Mouse (Mus musculus): ENCODE data around the gene Hils1. TPM values are rescaled to one million over a fixed set of nuclear protein-coding genes. Genes with fewer than 3 reads are reported as not detected.

Hils1 gene
- polyA plus RNA-seq, 1 experiment from 2014 or later, result not detected

DNA sequence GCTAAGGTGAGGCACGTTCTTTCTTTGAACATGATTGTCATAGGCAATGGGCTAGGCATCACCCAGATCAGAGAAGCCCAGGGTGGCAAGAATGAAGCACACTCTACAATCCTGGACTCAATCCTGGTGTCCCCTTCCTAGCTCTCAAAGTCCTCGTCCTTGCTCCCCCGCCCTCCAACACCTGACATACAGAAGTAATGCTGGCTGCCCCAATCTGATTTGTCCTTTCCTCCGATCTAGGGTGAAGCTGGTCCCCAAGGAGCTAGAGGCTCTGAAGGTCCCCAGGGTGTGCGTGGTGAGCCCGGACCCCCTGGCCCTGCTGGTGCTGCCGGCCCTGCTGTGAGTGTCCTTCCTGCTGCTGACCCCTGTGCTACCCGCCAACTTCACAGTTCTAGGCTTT is 25.6 kb upstream of the Hils1 start:
- no peak overlapping the region for H3K9ac ChIP-seq (ENCODE audit: low read depth, low read length)
- ATAC-seq (replicated peaks; ENCODE audit: low FRiP score), result no peak
- H3K4me3 ChIP-seq (ENCODE audit: low read depth, low read length), result no peak overlapping the region
- no peak overlapping the region for H3K4me2 ChIP-seq
- H3K9me3 ChIP-seq (ENCODE audit: control insufficient read depth, low read length), result no peaks in the 10 kb centered on the region
- H3K27me3 ChIP-seq (replicated peaks; ENCODE audit: control insufficient read depth, insufficient read depth, low read length), result peaks cover 45% of the 10 kb centered on the region
- no peak for DNase-seq (ENCODE audit: low spot score)
- peaks cover 4% of the 10 kb centered on the region for H3K4me1 ChIP-seq (replicated peaks; ENCODE audit: control insufficient read depth, insufficient read depth, low read length)
- no peak overlapping the region for H3K27ac ChIP-seq (ENCODE audit: low read depth, low read length)
- 69% methylated on average over 8 of the region's 8 CpGs for WGBS
- H3K36me3 ChIP-seq (ENCODE audit: control insufficient read depth, insufficient read depth, low read length), result peaks cover 2% of the 10 kb centered on the region; the same call in 1 of the 2 replicates

DNA sequence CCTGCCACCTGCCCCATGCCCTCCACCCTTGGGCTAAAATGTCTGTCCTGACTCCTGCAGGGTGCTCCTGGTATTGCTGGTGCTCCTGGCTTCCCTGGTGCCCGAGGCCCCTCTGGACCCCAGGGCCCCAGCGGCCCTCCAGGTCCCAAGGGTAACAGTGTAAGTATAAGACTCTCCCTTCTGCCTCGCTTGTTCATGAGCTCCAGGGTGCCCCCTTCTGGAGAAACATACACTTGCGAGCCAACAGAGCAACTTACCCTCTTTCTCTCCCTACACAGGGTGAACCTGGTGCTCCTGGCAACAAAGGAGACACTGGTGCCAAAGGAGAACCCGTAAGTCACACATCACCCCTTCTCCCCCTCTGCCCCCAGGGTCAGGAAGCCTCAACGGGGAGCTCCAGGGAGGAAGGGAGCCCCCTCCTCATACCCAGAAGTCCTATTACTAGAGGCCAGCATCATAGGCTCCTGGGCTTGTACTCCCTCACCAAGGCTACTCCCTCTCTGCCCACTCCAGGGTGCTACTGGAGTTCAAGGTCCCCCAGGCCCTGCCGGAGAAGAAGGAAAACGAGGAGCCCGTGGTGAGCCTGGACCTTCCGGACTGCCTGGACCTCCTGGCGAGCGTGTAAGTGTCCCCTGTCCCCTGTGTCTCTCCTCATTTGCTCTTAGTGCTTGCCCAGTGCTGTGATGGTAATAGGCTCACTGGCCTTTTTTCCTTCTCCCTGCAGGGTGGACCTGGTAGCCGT is 24.9 kb upstream of the Hils1 start:
- Histone ChIP-seq H3K27ac (ENCODE audit: low read depth, low read length) (0 out of 2 replicates have a peak overlapping the region, but pooled peaks have one; percentile 8), H3K27me3 (replicated peaks; ENCODE audit: control insufficient read depth, insufficient read depth, low read length) (peaks cover 43% of the 10 kb centered on the region), H3K4me3 (ENCODE audit: low read depth, low read length) (no peak overlapping the region), H3K4me1 (replicated peaks; ENCODE audit: control insufficient read depth, insufficient read depth, low read length) (peaks cover 4% of the 10 kb centered on the region), H3K4me2 (no peak overlapping the region), H3K9ac (ENCODE audit: low read depth, low read length) (no peak overlapping the region), H3K9me3 (ENCODE audit: control insufficient read depth, low read length) (no peaks in the 10 kb centered on the region), H3K36me3 (ENCODE audit: control insufficient read depth, insufficient read depth, low read length) (peaks cover 2% of the 10 kb centered on the region; the same call in 1 of the 2 replicates)
- DNase-seq (ENCODE audit: low spot score), result no peak
- no peak for ATAC-seq (replicated peaks; ENCODE audit: low FRiP score)
- 41% methylated on average over 13 of the region's 13 CpGs for WGBS

DNA sequence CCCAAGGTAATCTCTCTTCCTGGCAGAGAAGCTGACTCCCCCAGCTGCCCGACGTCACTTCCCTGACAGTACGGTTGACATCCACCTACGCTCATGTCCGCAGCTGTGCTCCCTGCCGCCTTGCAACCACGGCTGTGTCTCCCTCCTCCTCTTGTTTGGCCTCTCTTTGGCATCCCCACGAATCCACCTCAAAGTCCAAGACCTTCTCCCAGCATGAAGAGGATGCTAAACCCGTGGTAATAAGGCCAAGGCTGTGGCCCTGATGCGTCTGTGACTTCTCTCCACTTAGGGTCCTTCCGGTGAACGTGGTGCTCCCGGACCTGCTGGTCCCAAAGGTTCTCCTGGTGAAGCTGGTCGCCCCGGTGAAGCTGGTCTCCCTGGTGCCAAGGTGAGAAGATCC is 24.3 kb upstream of the Hils1 start:
- H3K4me3 ChIP-seq (ENCODE audit: low read depth, low read length), result no peak overlapping the region
- no peaks in the 10 kb centered on the region for H3K4me1 ChIP-seq (replicated peaks; ENCODE audit: control insufficient read depth, insufficient read depth, low read length)
- 0 out of 2 replicates have a peak overlapping the region, but pooled peaks have one; percentile 8 for H3K27ac ChIP-seq (ENCODE audit: low read depth, low read length)
- H3K27me3 ChIP-seq (replicated peaks; ENCODE audit: control insufficient read depth, insufficient read depth, low read length), result peaks cover 37% of the 10 kb centered on the region
- ATAC-seq (replicated peaks; ENCODE audit: low FRiP score) (no peak), DNase-seq (ENCODE audit: low spot score) (no peak)
- no peaks in the 10 kb centered on the region for H3K9me3 ChIP-seq (ENCODE audit: control insufficient read depth, low read length)
- no peak overlapping the region for H3K4me2 ChIP-seq
- 70% methylated on average over 15 of the region's 15 CpGs for WGBS
- H3K36me3 ChIP-seq (ENCODE audit: control insufficient read depth, insufficient read depth, low read length), result peaks cover 2% of the 10 kb centered on the region; the same call in 1 of the 2 replicates
- H3K9ac ChIP-seq (ENCODE audit: low read depth, low read length), result no peak overlapping the region

DNA sequence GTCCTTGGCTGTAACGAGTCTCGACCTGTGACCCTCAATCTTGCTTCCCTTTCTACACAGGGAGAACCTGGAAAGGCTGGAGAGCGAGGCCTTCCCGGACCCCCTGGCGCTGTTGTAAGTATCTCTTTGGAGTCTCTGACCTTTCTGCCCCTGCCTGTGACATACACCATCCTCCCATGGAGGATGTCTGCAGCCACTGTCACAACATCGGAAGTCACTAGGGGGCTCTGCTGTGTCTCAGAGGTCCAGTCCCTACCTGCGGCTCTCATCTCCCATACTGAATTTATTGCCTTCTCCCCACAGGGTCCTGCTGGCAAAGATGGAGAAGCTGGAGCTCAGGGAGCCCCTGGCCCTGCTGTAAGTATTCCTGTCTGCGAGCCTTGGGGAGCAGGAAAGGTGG is 23.1 kb upstream of the Hils1 start:
- peaks cover 25% of the 10 kb centered on the region for H3K27me3 ChIP-seq (replicated peaks; ENCODE audit: control insufficient read depth, insufficient read depth, low read length)
- H3K36me3 ChIP-seq (ENCODE audit: control insufficient read depth, insufficient read depth, low read length), result peaks cover 6% of the 10 kb centered on the region; the same call in 1 of the 2 replicates
- ATAC-seq (replicated peaks; ENCODE audit: low FRiP score), result no peak
- no peak overlapping the region for H3K4me2 ChIP-seq
- H3K9ac ChIP-seq (ENCODE audit: low read depth, low read length), result no peak overlapping the region
- no peak overlapping the region for H3K27ac ChIP-seq (ENCODE audit: low read depth, low read length)
- no peaks in the 10 kb centered on the region for H3K4me1 ChIP-seq (replicated peaks; ENCODE audit: control insufficient read depth, insufficient read depth, low read length)
- no peak for DNase-seq (ENCODE audit: low spot score)
- no peaks in the 10 kb centered on the region for H3K9me3 ChIP-seq (ENCODE audit: control insufficient read depth, low read length)
- WGBS, result 23% methylated on average over 8 of the region's 8 CpGs
- no peak overlapping the region for H3K4me3 ChIP-seq (ENCODE audit: low read depth, low read length)

DNA sequence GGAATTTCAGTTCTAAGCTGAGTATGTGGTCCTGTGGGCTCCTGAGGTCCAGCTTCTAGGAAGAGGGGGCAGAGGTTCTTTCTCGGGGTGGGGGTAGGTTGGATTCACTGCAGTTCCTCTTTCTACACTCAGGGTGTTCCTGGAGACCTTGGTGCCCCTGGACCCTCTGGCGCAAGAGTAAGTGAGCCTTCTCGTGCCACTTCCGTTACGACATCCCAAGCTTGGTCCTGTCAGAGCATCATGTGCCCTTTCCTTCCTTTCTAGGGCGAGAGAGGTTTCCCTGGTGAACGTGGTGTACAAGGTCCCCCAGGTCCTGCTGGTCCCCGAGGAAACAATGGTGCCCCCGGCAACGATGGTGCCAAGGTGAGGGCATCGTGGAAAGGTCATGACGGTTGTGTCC is 22.2 kb upstream of the Hils1 start:
- ATAC-seq (replicated peaks; ENCODE audit: low FRiP score), result no peak
- H3K4me3 ChIP-seq (ENCODE audit: low read depth, low read length), result no peak overlapping the region
- DNase-seq (ENCODE audit: low spot score), result no peak
- 75% methylated on average over 12 of the region's 12 CpGs for WGBS
- H3K27me3 ChIP-seq (replicated peaks; ENCODE audit: control insufficient read depth, insufficient read depth, low read length), result peaks cover 21% of the 10 kb centered on the region
- peaks cover 10% of the 10 kb centered on the region; the same call in 1 of the 2 replicates for H3K36me3 ChIP-seq (ENCODE audit: control insufficient read depth, insufficient read depth, low read length)
- H3K27ac ChIP-seq (ENCODE audit: low read depth, low read length), result no peak overlapping the region
- no peaks in the 10 kb centered on the region for H3K9me3 ChIP-seq (ENCODE audit: control insufficient read depth, low read length)
- H3K4me1 ChIP-seq (replicated peaks; ENCODE audit: control insufficient read depth, insufficient read depth, low read length), result no peaks in the 10 kb centered on the region
- H3K4me2 ChIP-seq, result no peak overlapping the region
- no peak overlapping the region for H3K9ac ChIP-seq (ENCODE audit: low read depth, low read length)

DNA sequence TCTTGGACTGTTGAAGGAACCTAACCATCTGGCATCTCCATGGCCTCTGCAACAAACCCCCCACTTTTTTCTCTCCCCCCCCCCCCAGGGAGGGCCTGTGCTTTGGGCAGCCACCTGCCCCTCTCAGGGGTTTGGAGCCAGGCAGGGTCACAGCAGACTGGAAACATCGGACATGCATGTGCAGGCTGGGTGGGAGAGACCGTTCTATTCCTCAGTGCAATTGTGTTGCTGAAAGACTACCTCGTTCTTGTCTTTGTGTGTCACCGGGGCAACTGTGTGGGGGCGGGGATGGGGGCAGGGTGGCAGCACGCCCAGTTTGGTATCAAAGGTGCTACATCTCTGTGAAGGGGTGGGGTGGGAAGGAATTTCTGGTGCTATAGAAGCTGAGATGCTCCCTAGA is 15.2 kb upstream of the Hils1 start:
- DNase-seq (ENCODE audit: low spot score) (no peak), ATAC-seq (replicated peaks; ENCODE audit: low FRiP score) (no peak)
- H3K4me3 ChIP-seq (ENCODE audit: low read depth, low read length), result no peak overlapping the region
- WGBS, result 19% methylated on average over 6 of the region's 6 CpGs
- H3K9me3 ChIP-seq (ENCODE audit: control insufficient read depth, low read length), result no peaks in the 10 kb centered on the region
- 0 out of 2 replicates have a peak, but pooled peaks cover 8% of the 10 kb centered on the region for H3K36me3 ChIP-seq (ENCODE audit: control insufficient read depth, insufficient read depth, low read length)
- peaks cover 18% of the 10 kb centered on the region; the same call in 1 of the 2 replicates for H3K27me3 ChIP-seq (replicated peaks; ENCODE audit: control insufficient read depth, insufficient read depth, low read length)
- no peak overlapping the region for H3K4me2 ChIP-seq
- H3K27ac ChIP-seq (ENCODE audit: low read depth, low read length), result no peak overlapping the region
- no peak overlapping the region for H3K9ac ChIP-seq (ENCODE audit: low read depth, low read length)
- H3K4me1 ChIP-seq (replicated peaks; ENCODE audit: control insufficient read depth, insufficient read depth, low read length), result no peaks in the 10 kb centered on the region

DNA sequence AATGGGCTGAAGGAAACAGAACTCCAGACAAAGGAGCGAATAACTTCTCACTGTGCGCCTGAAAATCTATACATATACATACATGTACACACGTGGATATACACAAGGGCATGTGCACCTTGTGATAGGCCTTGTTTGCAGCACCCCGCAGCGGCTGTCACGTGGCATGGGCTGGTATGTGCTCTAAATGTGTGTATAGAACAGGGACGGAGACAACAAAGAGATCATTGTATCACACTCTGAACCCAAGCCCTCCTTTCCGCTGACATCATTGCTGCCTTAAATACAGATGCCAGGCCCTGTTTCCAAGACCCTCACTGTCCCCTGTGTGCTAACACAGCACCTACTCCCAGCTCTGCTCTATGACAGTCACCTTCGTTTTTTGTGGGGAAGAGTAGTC is 12.3 kb upstream of the Hils1 start:
- 75% methylated on average over 9 of the region's 9 CpGs for WGBS
- H3K9me3 ChIP-seq (ENCODE audit: control insufficient read depth, low read length), result no peaks in the 10 kb centered on the region
- H3K4me1 ChIP-seq (replicated peaks; ENCODE audit: control insufficient read depth, insufficient read depth, low read length), result peaks cover 3% of the 10 kb centered on the region; the same call in 1 of the 2 replicates
- H3K4me2 ChIP-seq, result no peak overlapping the region
- ATAC-seq (replicated peaks; ENCODE audit: low FRiP score) (no peak), DNase-seq (ENCODE audit: low spot score) (no peak)
- H3K27ac ChIP-seq (ENCODE audit: low read depth, low read length), result no peak overlapping the region
- H3K36me3 ChIP-seq (ENCODE audit: control insufficient read depth, insufficient read depth, low read length), result no peaks in the 10 kb centered on the region
- peaks cover 18% of the 10 kb centered on the region; the same call in 1 of the 2 replicates for H3K27me3 ChIP-seq (replicated peaks; ENCODE audit: control insufficient read depth, insufficient read depth, low read length)
- H3K4me3 ChIP-seq (ENCODE audit: low read depth, low read length), result no peak overlapping the region
- H3K9ac ChIP-seq (ENCODE audit: low read depth, low read length), result no peak overlapping the region

DNA sequence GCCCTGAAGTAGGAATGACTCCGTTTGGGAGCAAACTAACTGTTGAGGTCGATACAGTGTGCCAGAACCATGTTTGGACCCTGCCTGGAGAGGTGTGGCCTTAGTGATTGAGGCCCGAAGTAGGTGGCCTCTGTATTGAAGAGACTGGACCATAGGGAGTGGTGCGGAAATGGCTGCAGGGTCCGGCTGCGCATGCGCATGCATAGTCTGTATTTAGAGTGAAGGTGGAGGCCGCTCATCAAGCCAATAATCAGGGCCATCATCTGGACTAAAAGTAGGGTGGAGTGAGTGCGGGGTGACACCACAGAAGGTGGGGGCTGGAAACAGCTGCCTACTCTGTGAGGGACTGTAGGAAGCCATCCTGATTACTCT is 9.7 kb upstream of the Hils1 start:
- Histone ChIP-seq H3K4me1 (replicated peaks; ENCODE audit: control insufficient read depth, insufficient read depth, low read length) (peaks cover 3% of the 10 kb centered on the region; the same call in 1 of the 2 replicates), H3K4me2 (no peak overlapping the region), H3K27me3 (replicated peaks; ENCODE audit: control insufficient read depth, insufficient read depth, low read length) (peaks cover 11% of the 10 kb centered on the region; the same call in 1 of the 2 replicates), H3K4me3 (ENCODE audit: low read depth, low read length) (no peak overlapping the region), H3K36me3 (ENCODE audit: control insufficient read depth, insufficient read depth, low read length) (no peaks in the 10 kb centered on the region), H3K27ac (ENCODE audit: low read depth, low read length) (no peak overlapping the region), H3K9me3 (ENCODE audit: control insufficient read depth, low read length) (no peaks in the 10 kb centered on the region), H3K9ac (ENCODE audit: low read depth, low read length) (no peak overlapping the region)
- ATAC-seq (replicated peaks; ENCODE audit: low FRiP score) (no peak), DNase-seq (ENCODE audit: low spot score) (no peak)
- 74% methylated on average over 9 of the region's 9 CpGs for WGBS

Measured in liver, embryonic 11.5 days (tissue).